Mouse (Mus musculus) midbrain, embryonic 13.5 days (tissue): ENCODE measurements around the gene Tas2r143. TPM values are rescaled to one million over a fixed set of nuclear protein-coding genes. Genes with fewer than 3 reads are reported as not detected.

Experiments
- ATAC-seq: fragments of 200-750 bp; cut with Nextera tagmentation; 2 replicates; pipeline ENCODE4 v1.8.0; 2017; ENCODE audit warnings: mild to moderate bottlenecking, moderate TSS enrichment, moderate library complexity
- H3K27ac ChIP-seq: fragments of 300-500 bp; sonication (generic); 2 replicates; pipeline ENCODE4 v1.5.1; 2015; ENCODE audit warnings: inconsistent platforms, mild to moderate bottlenecking, moderate library complexity
- H3K27me3 ChIP-seq: fragments of 300-500 bp; sonication (generic); 2 replicates; pipeline ENCODE4 v1.6.1; 2015; ENCODE audit warnings: mild to moderate bottlenecking, inconsistent platforms
- H3K36me3 ChIP-seq: fragments of 300-500 bp; sonication (generic); 2 replicates; pipeline ENCODE4 v1.6.1; 2015; ENCODE audit warnings: mild to moderate bottlenecking, inconsistent platforms
- H3K4me1 ChIP-seq: fragments of 300-500 bp; sonication (generic); replicated peaks from 2 replicates; pipeline ENCODE4 v1.6.1; 2015; ENCODE audit warnings: inconsistent platforms
- H3K4me2 ChIP-seq: fragments of 300-500 bp; sonication (generic); replicated peaks from 2 replicates; pipeline ENCODE4 v1.6.1; 2015; ENCODE audit warnings: moderate library complexity, mild to moderate bottlenecking, inconsistent platforms
- H3K4me3 ChIP-seq: fragments of 300-500 bp; sonication (generic); replicated peaks from 2 replicates; pipeline ENCODE4 v1.5.1; 2015; ENCODE audit warnings: mild to moderate bottlenecking, inconsistent platforms
- H3K9ac ChIP-seq: fragments of 300-500 bp; sonication (generic); replicated peaks from 2 replicates; pipeline ENCODE4 v1.6.1; 2015; ENCODE audit warnings: mild to moderate bottlenecking, inconsistent platforms
- H3K9me3 ChIP-seq: fragments of 300-500 bp; sonication (generic); 2 replicates; pipeline ENCODE4 v1.6.1; 2016; ENCODE audit warnings: mild to moderate bottlenecking, inconsistent platforms
- WGBS: fragments of 180-500 bp; shearing (Covaris S2); methylation state at CpG from one replicate; pipeline ENCODE4 v1.1.7; 2015; 5-methylcytosine and 5-hydroxymethylcytosine counted together
- polyA plus RNA-seq: library from polyadenylated mRNA; unstranded; fragments of >200 nt; fragmentation: Nextera tagmentation; extraction: Ambion mirVana; gene quantifications from 2 replicates; pipeline ENCODE4 v1.2.1, GENCODE M21; 2015

The Tas2r143 gene
- polyA plus RNA-seq, 1 experiment from 2014 or later = not detected

GRCm38 (mm10) chr6:42381221-42381620 lies 18.8 kb upstream of the Tas2r143 start:
- no peak overlapping the region for H3K9ac ChIP-seq
- no peaks in the 10 kb centered on the region for H3K4me1 ChIP-seq
- no peak for ATAC-seq
- no peak overlapping the region for H3K4me3 ChIP-seq
- H3K27me3 ChIP-seq = peaks cover 19% of the 10 kb centered on the region
- H3K36me3 ChIP-seq = no peaks in the 10 kb centered on the region
- WGBS = 22% methylated on average over 2 of the region's 2 CpGs
- H3K27ac ChIP-seq = no peak overlapping the region
- H3K4me2 ChIP-seq = no peak overlapping the region
- no peaks in the 10 kb centered on the region for H3K9me3 ChIP-seq

- 71% methylated on average over 9 of the region's 9 CpGs for WGBS
- H3K4me1 ChIP-seq = no peaks in the 10 kb centered on the region
- H3K4me3 ChIP-seq = no peak overlapping the region
- H3K9ac ChIP-seq = no peak overlapping the region
- peaks cover 18% of the 10 kb centered on the region; the same call in 1 of the 2 replicates for H3K27me3 ChIP-seq
- no peak overlapping the region for H3K4me2 ChIP-seq
- H3K27ac ChIP-seq = no peak overlapping the region
- no peaks in the 10 kb centered on the region for H3K9me3 ChIP-seq
- no peaks in the 10 kb centered on the region for H3K36me3 ChIP-seq
- ATAC-seq = no peak
These were observed 18.1 kb upstream of the Tas2r143 start for GRCm38 (mm10) chr6:42381916-42382381.

GRCm38 (mm10) chr6:42383360-42383759 lies 16.7 kb upstream of the Tas2r143 start:
- H3K4me2 ChIP-seq = no peak overlapping the region
- H3K27me3 ChIP-seq = peaks cover 11% of the 10 kb centered on the region; the same call in 1 of the 2 replicates
- no peaks in the 10 kb centered on the region for H3K36me3 ChIP-seq
- no peak overlapping the region for H3K4me3 ChIP-seq
- H3K9ac ChIP-seq = no peak overlapping the region
- no peak overlapping the region for H3K27ac ChIP-seq
- H3K9me3 ChIP-seq = no peaks in the 10 kb centered on the region
- H3K4me1 ChIP-seq = no peaks in the 10 kb centered on the region
- WGBS = 87% methylated on average over 5 of the region's 5 CpGs
- ATAC-seq = no peak

- WGBS = 80% methylated on average over 4 of the region's 4 CpGs
- Histone ChIP-seq H3K4me3 (no peak overlapping the region), H3K36me3 (no peaks in the 10 kb centered on the region), H3K9me3 (no peaks in the 10 kb centered on the region), H3K27me3 (peaks cover 8% of the 10 kb centered on the region; the same call in 1 of the 2 replicates), H3K27ac (no peak overlapping the region), H3K4me2 (no peak overlapping the region), H3K4me1 (no peaks in the 10 kb centered on the region), H3K9ac (no peak overlapping the region)
- no peak for ATAC-seq
These were observed 14.4 kb upstream of the Tas2r143 start for GRCm38 (mm10) chr6:42385635-42386034.

GRCm38 (mm10) chr6:42391796-42392330 lies 8.2 kb upstream of the Tas2r143 start:
- 62% methylated on average over 2 of the region's 2 CpGs for WGBS
- H3K27ac ChIP-seq = no peak overlapping the region
- H3K9ac ChIP-seq = no peak overlapping the region
- no peaks in the 10 kb centered on the region for H3K4me1 ChIP-seq
- no peak overlapping the region for H3K4me3 ChIP-seq
- ATAC-seq = no peak
- H3K4me2 ChIP-seq = no peak overlapping the region
- no peaks in the 10 kb centered on the region for H3K9me3 ChIP-seq
- H3K27me3 ChIP-seq = no peaks in the 10 kb centered on the region
- H3K36me3 ChIP-seq = no peaks in the 10 kb centered on the region

- 77% methylated on average over 9 of the region's 9 CpGs for WGBS
- no peak overlapping the region for H3K27ac ChIP-seq
- H3K4me1 ChIP-seq = no peaks in the 10 kb centered on the region
- ATAC-seq = no peak
- no peaks in the 10 kb centered on the region for H3K36me3 ChIP-seq
- no peaks in the 10 kb centered on the region for H3K9me3 ChIP-seq
- H3K4me3 ChIP-seq = no peak overlapping the region
- no peak overlapping the region for H3K4me2 ChIP-seq
- H3K27me3 ChIP-seq = no peaks in the 10 kb centered on the region
- H3K9ac ChIP-seq = no peak overlapping the region
These were observed 3.9 kb upstream of the Tas2r143 start for GRCm38 (mm10) chr6:42395960-42396809.

- WGBS = 77% methylated on average over 3 of the region's 3 CpGs
- Histone ChIP-seq H3K27me3 (no peaks in the 10 kb centered on the region), H3K27ac (no peak overlapping the region), H3K4me3 (no peak overlapping the region), H3K9ac (no peak overlapping the region), H3K36me3 (no peaks in the 10 kb centered on the region), H3K4me2 (no peak overlapping the region), H3K4me1 (no peaks in the 10 kb centered on the region), H3K9me3 (no peaks in the 10 kb centered on the region)
- no peak for ATAC-seq
These were observed 2.9 kb upstream of the Tas2r143 start for GRCm38 (mm10) chr6:42397041-42397657.

- Histone ChIP-seq H3K4me3 (no peak overlapping the region), H3K9ac (no peak overlapping the region), H3K4me2 (no peak overlapping the region), H3K4me1 (no peaks in the 10 kb centered on the region), H3K36me3 (no peaks in the 10 kb centered on the region), H3K27me3 (no peaks in the 10 kb centered on the region), H3K9me3 (no peaks in the 10 kb centered on the region), H3K27ac (no peak overlapping the region)
- ATAC-seq = no peak
- WGBS = 91% methylated on average over 3 of the region's 3 CpGs
These were observed 1.8 kb upstream of the Tas2r143 start for GRCm38 (mm10) chr6:42398285-42398684.

GRCm38 (mm10) chr6:42398998-42399397 lies 1.0 kb upstream of the Tas2r143 start:
- H3K27me3 ChIP-seq = no peaks in the 10 kb centered on the region
- H3K4me1 ChIP-seq = no peaks in the 10 kb centered on the region
- H3K4me3 ChIP-seq = no peak overlapping the region
- ATAC-seq = no peak
- 92% methylated on average over 1 of the region's 1 CpGs for whole genome bisulfite sequencing
- no peak overlapping the region for H3K9ac ChIP-seq
- H3K36me3 ChIP-seq = no peaks in the 10 kb centered on the region
- no peak overlapping the region for H3K4me2 ChIP-seq
- H3K27ac ChIP-seq = no peak overlapping the region
- no peaks in the 10 kb centered on the region for H3K9me3 ChIP-seq

- no peaks in the 10 kb centered on the region for H3K27me3 ChIP-seq
- no peak within 1 kb of the TSS for H3K9ac ChIP-seq
- no peaks in the 10 kb centered on the region for H3K4me1 ChIP-seq
- no peak within 1 kb of the TSS for H3K4me2 ChIP-seq
- H3K4me3 ChIP-seq = no peak within 1 kb of the TSS
- H3K27ac ChIP-seq = no peak within 1 kb of the TSS
- WGBS = 89% methylated on average over 2 of the region's 2 CpGs
- no peak for ATAC-seq
- no peaks in the 10 kb centered on the region for H3K36me3 ChIP-seq
- H3K9me3 ChIP-seq = no peaks in the 10 kb centered on the region
These were observed 5.1 kb downstream of the Tas2r143 start, which contains the start of gene Tas2r135 for GRCm38 (mm10) chr6:42405134-42405533. Gene Tas2r135, plus strand, starts transcription at chr6:42405434.

- Histone ChIP-seq H3K4me1 (no peaks in the 10 kb centered on the region), H3K9me3 (no peaks in the 10 kb centered on the region), H3K27ac (no peak overlapping the region), H3K27me3 (no peaks in the 10 kb centered on the region), H3K9ac (no peak overlapping the region), H3K4me2 (no peak overlapping the region), H3K36me3 (no peaks in the 10 kb centered on the region), H3K4me3 (no peak overlapping the region)
- ATAC-seq = no peak
- WGBS = 96% methylated on average over 2 of the region's 2 CpGs
These were observed 19.4 kb downstream of the Tas2r143 start for GRCm38 (mm10) chr6:42419443-42419842.

- no peak overlapping the region for H3K4me3 ChIP-seq
- 75% methylated on average over 2 of the region's 2 CpGs for WGBS
These were observed 21.4 kb downstream of the Tas2r143 start for GRCm38 (mm10) chr6:42421439-42421838.

More at GRCm38 (mm10) chr6:42421439-42421838, 21.4 kb downstream of the Tas2r143 start:
- ATAC-seq = no peak
- Histone ChIP-seq H3K4me1 (no peaks in the 10 kb centered on the region), H3K36me3 (no peaks in the 10 kb centered on the region), H3K9ac (no peak overlapping the region), H3K4me2 (no peak overlapping the region), H3K27ac (no peak overlapping the region), H3K27me3 (no peaks in the 10 kb centered on the region), H3K9me3 (no peaks in the 10 kb centered on the region)
